Mouse (Mus musculus) neutrophil, adult 5-6 weeks (primary cell): Measurements from ENCODE around the gene Mrpl27. TPM values are rescaled to one million over a fixed set of nuclear protein-coding genes. Genes with fewer than 3 reads are reported as not detected.

Experiments
- ATAC-seq: fragments of 151-379, 151-347 bp; 2 replicates; pipeline ENCODE4 v1.8.0; 2017; ENCODE audit warnings: mild to moderate bottlenecking, moderate TSS enrichment; ENCODE audit not compliant: insufficient number of reproducible peaks, poor library complexity, low FRiP score, severe bottlenecking; ENCODE audit errors: extremely low read depth
- total RNA-seq: library from RNA; stranded (forward); fragments of 200-1000 nt; gene quantifications from 2 replicates; pipeline ENCODE4 v1.2.3, GENCODE M21; 2017

Mrpl27 gene
- total RNA-seq, 1 experiment from 2014 or later = 13.8 TPM

DNA sequence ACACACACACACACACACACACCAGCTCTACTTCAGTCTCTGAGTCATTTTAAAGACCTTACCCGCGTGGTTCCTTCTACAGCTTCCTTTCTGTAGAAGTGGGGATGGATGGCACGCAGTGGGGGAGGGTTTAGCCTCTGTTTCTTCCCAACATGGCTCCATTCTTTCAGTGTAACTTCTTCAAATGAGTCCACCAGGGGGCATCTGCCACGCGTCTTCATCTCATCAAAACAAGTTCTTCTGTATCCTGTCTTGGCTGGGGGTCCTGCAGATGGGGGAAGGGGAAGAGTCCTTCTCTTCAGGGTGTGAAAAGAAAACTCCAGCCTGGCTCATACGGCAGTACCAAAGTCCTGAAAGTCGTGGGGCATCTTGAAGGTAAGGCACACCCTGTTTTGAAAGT, 50.5 kb downstream of the Mrpl27 start:
- no peak for ATAC-seq

- no peak for ATAC-seq
Observed at GRCm38 (mm10) chr11:94704472-94704871, 50.9 kb downstream of the Mrpl27 start, which contains the start of gene Gm11541. Gm11541 (minus strand) TSS chr11:94704499.

Other genes with a start within 250 kb of the Mrpl27 start
- not detected in 2 replicates for gene Cacna1g, start 179.6 kb upstream of the Mrpl27 start, total RNA-seq
- not detected in 2 replicates for gene Spata20, start 167.6 kb upstream of the Mrpl27 start, total RNA-seq
- gene Epn3, start 153.8 kb upstream of the Mrpl27 start, total RNA-seq = 2.0 and 2.4 TPM in 2 replicates
- not detected in 2 replicates for gene Mycbpap, start 132.0 kb upstream of the Mrpl27 start, total RNA-seq
- 2.3 and 3.3 TPM in 2 replicates for gene Rsad1, start 104.5 kb upstream of the Mrpl27 start, total RNA-seq
- gene Chad, start 88.7 kb upstream of the Mrpl27 start, total RNA-seq = 0.23 and 0.25 TPM in 2 replicates
- gene Acsf2, start 51.9 kb upstream of the Mrpl27 start, total RNA-seq = 19.8 and 22.8 TPM in 2 replicates
- 37.4 and 38.2 TPM in 2 replicates for gene Lrrc59, start 24.0 kb upstream of the Mrpl27 start, total RNA-seq
- 0.47 and 1.8 TPM in 2 replicates for gene Eme1, start 197 bp downstream of the Mrpl27 start, total RNA-seq
- 7.2 and 8.7 TPM in 2 replicates for gene Xylt2, start 23.7 kb downstream of the Mrpl27 start, total RNA-seq
- gene Gm11541, start 50.7 kb downstream of the Mrpl27 start, total RNA-seq = not detected in 2 replicates
- gene Cdc34b, start 88.0 kb downstream of the Mrpl27 start, total RNA-seq = not detected in 2 replicates
- not detected in 2 replicates for gene Tmem92, start 128.9 kb downstream of the Mrpl27 start, total RNA-seq